Mouse (Mus musculus) hindbrain, embryonic 12.5 days (tissue): ENCODE data around the gene Ywhah. TPM values are rescaled to one million over a fixed set of nuclear protein-coding genes. Genes with fewer than 3 reads are reported as not detected.

ENCODE experiments used
- ATAC-seq: fragments of 200-750 bp; cut with Nextera tagmentation; 2 replicates; pipeline ENCODE4 v1.8.0; 2017; ENCODE audit warnings: moderate TSS enrichment; ENCODE audit not compliant: low FRiP score
- H3K27ac ChIP-seq: fragments of 300-500 bp; sonication (generic); 2 replicates; pipeline ENCODE4 v1.5.1; 2016; ENCODE audit warnings: mild to moderate bottlenecking
- H3K27me3 ChIP-seq: fragments of 300-500 bp; sonication (generic); 2 replicates; pipeline ENCODE4 v1.6.1; 2016; ENCODE audit warnings: mild to moderate bottlenecking
- H3K36me3 ChIP-seq: fragments of 300-500 bp; sonication (generic); 2 replicates; pipeline ENCODE4 v1.6.1; 2016; ENCODE audit warnings: mild to moderate bottlenecking
- H3K4me1 ChIP-seq: fragments of 300-500 bp; sonication (generic); 2 replicates; pipeline ENCODE4 v1.6.1; 2016
- H3K4me2 ChIP-seq: fragments of 300-500 bp; sonication (generic); replicated peaks from 2 replicates; pipeline ENCODE4 v1.6.1; 2016; ENCODE audit warnings: mild to moderate bottlenecking
- H3K4me3 ChIP-seq: fragments of 300-500 bp; sonication (generic); 2 replicates; pipeline ENCODE4 v1.5.1; 2016; ENCODE audit warnings: mild to moderate bottlenecking
- H3K9ac ChIP-seq: fragments of 300-500 bp; sonication (generic); 2 replicates; pipeline ENCODE4 v1.6.1; 2016; ENCODE audit warnings: mild to moderate bottlenecking, moderate library complexity
- H3K9me3 ChIP-seq: fragments of 300-500 bp; sonication (generic); replicated peaks from 2 replicates; pipeline ENCODE4 v1.6.1; 2016; ENCODE audit warnings: mild to moderate bottlenecking
- WGBS: fragments of 180-500 bp; shearing (Covaris S2); methylation state at CpG from one replicate; pipeline ENCODE4 v1.1.7; 2016; 5-methylcytosine and 5-hydroxymethylcytosine counted together
- polyA plus RNA-seq: library from polyadenylated mRNA; unstranded; fragments of >200 nt; fragmentation: Nextera tagmentation; extraction: Ambion mirVana; gene quantifications from 2 replicates; pipeline ENCODE4 v1.2.1, GENCODE M21; 2016

Gene Ywhah
- polyA plus RNA-seq: 461 and 499 TPM in 2 replicates

GRCm38 (mm10) chr5:33018561-33019425 lies at the start of gene Ywhah:
Gene Ywhah, plus strand, starts transcription at chr5:33018816.
- Histone ChIP-seq H3K9me3 (no peaks in the 10 kb centered on the region), H3K4me2 (peak within 1 kb of the TSS; percentile 74), H3K4me3 (peak within 1 kb of the TSS; percentile 92), H3K4me1 (peaks cover 41% of the 10 kb centered on the region), H3K9ac (peak within 1 kb of the TSS; percentile 98), H3K36me3 (peaks cover 4% of the 10 kb centered on the region; the same call in 1 of the 2 replicates), H3K27me3 (no peaks in the 10 kb centered on the region), H3K27ac (peak within 1 kb of the TSS; percentile 100)
- ATAC-seq: peak; percentile 96
- under 1% methylated on average over 102 of the region's 121 CpGs for WGBS

- Histone ChIP-seq H3K4me1 (no peaks in the 10 kb centered on the region), H3K9ac (no peak overlapping the region), H3K9me3 (no peaks in the 10 kb centered on the region), H3K27ac (no peak overlapping the region), H3K27me3 (no peaks in the 10 kb centered on the region), H3K36me3 (peaks cover 33% of the 10 kb centered on the region), H3K4me3 (no peak overlapping the region), H3K4me2 (no peak overlapping the region)
- WGBS: 85% methylated on average over 4 of the region's 4 CpGs
- ATAC-seq: no peak
Observed at GRCm38 (mm10) chr5:32976541-32976940, 42.1 kb upstream of the Ywhah start.

GRCm38 (mm10) chr5:32977179-32977578 lies 41.4 kb upstream of the Ywhah start:
- Histone ChIP-seq H3K9me3 (no peaks in the 10 kb centered on the region), H3K4me3 (no peak overlapping the region), H3K36me3 (peaks cover 39% of the 10 kb centered on the region), H3K4me1 (no peaks in the 10 kb centered on the region), H3K27me3 (no peaks in the 10 kb centered on the region), H3K4me2 (no peak overlapping the region), H3K9ac (no peak overlapping the region), H3K27ac (no peak overlapping the region)
- ATAC-seq: no peak

GRCm38 (mm10) chr5:32985379-32985778 lies 33.2 kb upstream of the Ywhah start:
- Histone ChIP-seq H3K9me3 (no peaks in the 10 kb centered on the region), H3K36me3 (peaks cover 47% of the 10 kb centered on the region), H3K27ac (no peak overlapping the region), H3K27me3 (no peaks in the 10 kb centered on the region), H3K4me1 (peaks cover 3% of the 10 kb centered on the region; the same call in 1 of the 2 replicates), H3K9ac (no peak overlapping the region), H3K4me2 (no peak overlapping the region), H3K4me3 (no peak overlapping the region)
- ATAC-seq: no peak
- WGBS: 73% methylated on average over 1 of the region's 1 CpGs

- Histone ChIP-seq H3K9ac (no peak overlapping the region), H3K4me2 (no peak overlapping the region), H3K27ac (no peak overlapping the region), H3K36me3 (peaks cover 31% of the 10 kb centered on the region), H3K9me3 (no peaks in the 10 kb centered on the region), H3K4me1 (peaks cover 3% of the 10 kb centered on the region; the same call in 1 of the 2 replicates), H3K27me3 (no peaks in the 10 kb centered on the region), H3K4me3 (no peak overlapping the region)
- WGBS: 83% methylated on average over 1 of the region's 1 CpGs
- peak; percentile 75 for ATAC-seq
Observed at GRCm38 (mm10) chr5:32987873-32988272, 30.7 kb upstream of the Ywhah start.

- Histone ChIP-seq H3K27me3 (no peaks in the 10 kb centered on the region), H3K4me2 (no peak overlapping the region), H3K9ac (no peak overlapping the region), H3K4me3 (no peak overlapping the region), H3K9me3 (no peaks in the 10 kb centered on the region), H3K4me1 (peaks cover 3% of the 10 kb centered on the region; the same call in 1 of the 2 replicates), H3K36me3 (peaks cover 13% of the 10 kb centered on the region), H3K27ac (no peak overlapping the region)
- no peak for ATAC-seq
- 87% methylated on average over 13 of the region's 13 CpGs for WGBS
Observed at GRCm38 (mm10) chr5:32989959-32990640, 28.5 kb upstream of the Ywhah start.

GRCm38 (mm10) chr5:32991152-32991551 lies 27.5 kb upstream of the Ywhah start:
- 83% methylated on average over 8 of the region's 8 CpGs for WGBS
- no peak overlapping the region for H3K27ac ChIP-seq
- H3K4me2 ChIP-seq: no peak overlapping the region
- H3K9ac ChIP-seq: no peak overlapping the region
- no peaks in the 10 kb centered on the region for H3K27me3 ChIP-seq
- peaks cover 3% of the 10 kb centered on the region; the same call in 1 of the 2 replicates for H3K4me1 ChIP-seq
- no peak overlapping the region for H3K4me3 ChIP-seq
- peaks cover 13% of the 10 kb centered on the region for H3K36me3 ChIP-seq
- ATAC-seq: no peak
- H3K9me3 ChIP-seq: no peaks in the 10 kb centered on the region

GRCm38 (mm10) chr5:32994471-32994870 lies 24.1 kb upstream of the Ywhah start:
- H3K9me3 ChIP-seq: no peaks in the 10 kb centered on the region
- H3K36me3 ChIP-seq: peaks cover 3% of the 10 kb centered on the region; the same call in 1 of the 2 replicates
- 65% methylated on average over 2 of the region's 2 CpGs for WGBS
- H3K9ac ChIP-seq: no peak overlapping the region
- no peak overlapping the region for H3K4me2 ChIP-seq
- H3K4me3 ChIP-seq: no peak overlapping the region
- ATAC-seq: no peak
- peaks cover 5% of the 10 kb centered on the region; the same call in 1 of the 2 replicates for H3K4me1 ChIP-seq
- H3K27ac ChIP-seq: no peak overlapping the region
- no peaks in the 10 kb centered on the region for H3K27me3 ChIP-seq

- Histone ChIP-seq H3K9ac (no peak overlapping the region), H3K4me2 (no peak overlapping the region), H3K27me3 (no peaks in the 10 kb centered on the region), H3K4me3 (no peak overlapping the region), H3K27ac (no peak overlapping the region), H3K4me1 (peaks cover 5% of the 10 kb centered on the region; the same call in 1 of the 2 replicates), H3K9me3 (no peaks in the 10 kb centered on the region), H3K36me3 (peaks cover 3% of the 10 kb centered on the region; the same call in 1 of the 2 replicates)
- 88% methylated on average over 4 of the region's 4 CpGs for WGBS
- ATAC-seq: no peak
Observed at GRCm38 (mm10) chr5:32995756-32996155, 22.9 kb upstream of the Ywhah start.

- peaks cover 5% of the 10 kb centered on the region; the same call in 1 of the 2 replicates for H3K4me1 ChIP-seq
- WGBS: 89% methylated on average over 1 of the region's 1 CpGs
- H3K9ac ChIP-seq: no peak overlapping the region
- peak overlapping the region; percentile 23; the same call in 1 of the 2 replicates for H3K27ac ChIP-seq
- no peak overlapping the region for H3K4me2 ChIP-seq
- H3K9me3 ChIP-seq: no peaks in the 10 kb centered on the region
- H3K36me3 ChIP-seq: no peaks in the 10 kb centered on the region
- no peak overlapping the region for H3K4me3 ChIP-seq
- ATAC-seq: no peak; the same call in 1 of the 2 replicates
- H3K27me3 ChIP-seq: no peaks in the 10 kb centered on the region
Observed at GRCm38 (mm10) chr5:32996560-32996959, 22.1 kb upstream of the Ywhah start.

GRCm38 (mm10) chr5:32997686-32998085 lies 20.9 kb upstream of the Ywhah start:
- Histone ChIP-seq H3K9me3 (no peaks in the 10 kb centered on the region), H3K4me2 (no peak overlapping the region), H3K4me1 (peaks cover 5% of the 10 kb centered on the region; the same call in 1 of the 2 replicates), H3K4me3 (no peak overlapping the region), H3K27ac (no peak overlapping the region), H3K36me3 (no peaks in the 10 kb centered on the region), H3K9ac (no peak overlapping the region), H3K27me3 (no peaks in the 10 kb centered on the region)
- no peak for ATAC-seq
- 61% methylated on average over 4 of the region's 4 CpGs for WGBS

- Histone ChIP-seq H3K27me3 (no peaks in the 10 kb centered on the region), H3K27ac (no peak overlapping the region), H3K9me3 (no peaks in the 10 kb centered on the region), H3K4me2 (no peak overlapping the region), H3K4me1 (peaks cover 5% of the 10 kb centered on the region; the same call in 1 of the 2 replicates), H3K4me3 (no peak overlapping the region), H3K9ac (no peak overlapping the region), H3K36me3 (no peaks in the 10 kb centered on the region)
- 87% methylated on average over 4 of the region's 4 CpGs for WGBS
- ATAC-seq: no peak
Observed at GRCm38 (mm10) chr5:32998783-32999182, 19.8 kb upstream of the Ywhah start.
